Mouse (Mus musculus) forebrain, embryonic 16.5 days (tissue): ENCODE measurements around the gene Adck1. TPM values are rescaled to one million over a fixed set of nuclear protein-coding genes. Genes with fewer than 3 reads are reported as not detected.
"Not testable (repeated sequence)": the region's sequence is repeated elsewhere in the genome, so short reads cannot be mapped to it uniquely, and the experiment has no call there.

Experiments used
- ATAC-seq: fragments of 200-750 bp; cut with Nextera tagmentation; 2 replicates; pipeline ENCODE4 v1.8.0; 2017; ENCODE audit warnings: mild to moderate bottlenecking, moderate library complexity
- H3K27ac ChIP-seq: fragments of 300-500 bp; sonication (generic); 2 replicates; pipeline ENCODE4 v1.5.1; 2014; ENCODE audit warnings: low read length, control low read depth
- H3K27me3 ChIP-seq: fragments of 300-500 bp; sonication (generic); replicated peaks from 2 replicates; pipeline ENCODE4 v1.6.1; 2014; ENCODE audit warnings: low read length; ENCODE audit not compliant: control insufficient read depth, insufficient read depth
- H3K36me3 ChIP-seq: fragments of 300-500 bp; sonication (generic); 2 replicates; pipeline ENCODE4 v1.6.1; 2014; ENCODE audit not compliant: control insufficient read depth, insufficient read depth
- H3K4me1 ChIP-seq: fragments of 300-500 bp; sonication (generic); replicated peaks from 2 replicates; pipeline ENCODE4 v1.6.1; 2014; ENCODE audit warnings: low read length; ENCODE audit not compliant: control insufficient read depth, insufficient read depth
- H3K4me2 ChIP-seq: fragments of 300-500 bp; sonication (generic); 2 replicates; pipeline ENCODE4 v1.6.1; 2014; ENCODE audit warnings: mild to moderate bottlenecking, low read length, control low read depth
- H3K4me3 ChIP-seq: fragments of 300-500 bp; sonication (generic); replicated peaks from 2 replicates; pipeline ENCODE4 v1.5.1; 2014; ENCODE audit warnings: mild to moderate bottlenecking, low read length, control low read depth
- H3K9ac ChIP-seq: fragments of 300-500 bp; sonication (generic); replicated peaks from 2 replicates; pipeline ENCODE4 v1.6.1; 2014; ENCODE audit warnings: low read depth, low read length, control low read depth
- H3K9me3 ChIP-seq: fragments of 300-500 bp; sonication (generic); 2 replicates; pipeline ENCODE4 v1.6.1; 2016; ENCODE audit warnings: low read length; ENCODE audit not compliant: control insufficient read depth
- WGBS: fragments of 180-500 bp; shearing (Covaris S2); extraction: QIAGEN DNeasy Blood & Tissue Kit; methylation state at CpG from one replicate; pipeline ENCODE4 v1.1.7; 2014; 5-methylcytosine and 5-hydroxymethylcytosine counted together
- polyA plus RNA-seq: library from polyadenylated mRNA; unstranded; fragments of >200 nt; fragmentation: Nextera tagmentation; extraction: Ambion mirVana; gene quantifications from 2 replicates; pipeline ENCODE4 v1.2.1, GENCODE M21; 2015

Gene Adck1
- 36.4 and 39.4 TPM in 2 replicates for polyA plus RNA-seq

DNA sequence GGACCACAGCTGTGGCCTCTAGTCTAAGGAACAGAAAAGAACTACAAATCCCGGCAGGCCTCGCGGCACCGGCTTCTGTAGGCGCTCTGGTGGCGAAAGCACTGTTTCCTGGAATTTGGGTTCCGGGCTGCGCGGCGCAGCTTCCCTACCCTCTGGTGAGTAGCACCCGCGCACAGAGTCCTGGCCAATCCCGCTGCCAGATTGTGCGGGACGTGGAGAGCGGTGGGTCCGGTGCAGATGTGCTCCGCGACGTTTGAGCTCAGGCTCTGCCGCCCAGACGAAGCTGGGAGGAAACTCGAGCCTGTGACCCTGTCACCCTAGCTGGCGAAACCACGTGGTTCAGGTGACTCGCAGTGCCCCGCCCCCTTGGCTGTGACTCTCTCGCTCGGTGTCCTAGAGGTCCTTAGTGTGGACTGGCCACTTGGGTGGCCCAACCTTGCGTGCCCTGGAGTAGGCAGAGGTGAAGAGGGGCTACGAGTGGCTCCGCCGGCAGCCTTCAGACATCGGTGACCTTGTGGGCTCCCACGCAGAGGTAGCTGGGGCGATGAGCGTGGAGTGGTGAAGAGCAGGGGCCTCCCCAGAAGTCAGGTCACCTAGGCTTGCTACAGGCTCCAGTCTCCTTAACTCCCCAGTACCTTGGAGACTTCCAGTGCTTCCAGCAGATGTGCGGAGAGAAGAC lies at the start of gene Adck1:
TSS of gene Adck1 (plus strand) at position 114 of the 679 bp plus-strand sequence.
- peak within 1 kb of the TSS; percentile 92 for H3K4me3 ChIP-seq
- peak within 1 kb of the TSS; percentile 81 for H3K9ac ChIP-seq
- peaks cover 7% of the 10 kb centered on the region for H3K4me1 ChIP-seq
- no peaks in the 10 kb centered on the region for H3K9me3 ChIP-seq
- H3K27ac ChIP-seq = peak within 1 kb of the TSS; percentile 61; the same call in 1 of the 2 replicates
- H3K4me2 ChIP-seq = peak within 1 kb of the TSS; percentile 90
- WGBS = under 1% methylated on average over 38 of the region's 38 CpGs
- peak; percentile 98 for ATAC-seq
- H3K27me3 ChIP-seq = no peaks in the 10 kb centered on the region
- no peaks in the 10 kb centered on the region for H3K36me3 ChIP-seq

DNA sequence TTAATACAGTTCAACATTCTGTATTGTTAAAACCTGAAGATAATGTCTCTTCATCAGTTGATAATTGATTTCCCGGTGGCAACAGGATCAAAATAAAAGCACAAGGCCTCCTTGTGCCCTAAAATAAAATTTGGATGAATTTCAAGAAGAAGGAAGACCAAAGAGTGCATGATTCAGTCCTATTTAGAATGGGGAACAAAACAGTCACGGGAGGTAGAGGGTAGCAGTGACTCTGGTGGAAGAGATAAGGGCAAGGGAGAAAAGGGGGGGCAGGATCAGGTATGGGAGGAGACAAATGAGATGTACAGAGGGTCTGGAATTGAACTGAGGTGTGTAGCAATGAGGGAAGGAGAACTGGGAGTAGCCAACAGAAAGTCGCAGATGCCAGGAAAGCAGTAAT lies 45.8 kb upstream of the Adck1 start:
- ATAC-seq = no peak
- H3K27ac ChIP-seq = no peak overlapping the region
- WGBS = 72% methylated on average over 3 of the region's 3 CpGs
- H3K4me3 ChIP-seq = no peak overlapping the region
- H3K4me1 ChIP-seq = no peaks in the 10 kb centered on the region
- H3K4me2 ChIP-seq = no peak overlapping the region
- H3K27me3 ChIP-seq = no peaks in the 10 kb centered on the region
- no peaks in the 10 kb centered on the region for H3K36me3 ChIP-seq
- H3K9ac ChIP-seq = no peak overlapping the region
- no peaks in the 10 kb centered on the region for H3K9me3 ChIP-seq

DNA sequence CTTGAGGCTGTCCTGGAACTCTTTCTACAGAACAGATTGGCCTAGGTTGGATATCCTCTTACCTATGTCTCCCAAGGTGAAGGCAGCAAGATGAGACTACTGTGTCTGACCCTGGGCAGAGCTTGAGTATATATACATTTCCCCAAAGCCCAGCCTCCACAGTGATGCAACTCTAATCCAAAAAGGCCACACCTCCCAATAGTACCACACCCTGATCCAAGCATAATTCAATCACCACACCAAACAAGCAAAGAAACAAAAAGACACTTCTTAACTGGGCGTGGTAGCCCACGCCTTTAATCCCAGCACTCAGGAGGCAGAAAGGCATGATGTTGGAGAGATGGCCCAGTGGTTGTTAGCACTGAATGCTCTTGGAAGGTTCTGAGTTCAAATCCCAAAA lies 36.4 kb upstream of the Adck1 start, which contains the start of gene Gm5039:
TSS of gene Gm5039 (minus strand) at position 101 of the 400 bp plus-strand sequence.
- H3K27me3 ChIP-seq, H3K36me3 ChIP-seq, H3K9me3 ChIP-seq, H3K4me3 ChIP-seq, ATAC-seq, H3K27ac ChIP-seq, H3K4me2 ChIP-seq, H3K4me1 ChIP-seq, H3K9ac ChIP-seq: not testable (repeated sequence)
- WGBS = 89% methylated on average over 2 of the region's 2 CpGs

DNA sequence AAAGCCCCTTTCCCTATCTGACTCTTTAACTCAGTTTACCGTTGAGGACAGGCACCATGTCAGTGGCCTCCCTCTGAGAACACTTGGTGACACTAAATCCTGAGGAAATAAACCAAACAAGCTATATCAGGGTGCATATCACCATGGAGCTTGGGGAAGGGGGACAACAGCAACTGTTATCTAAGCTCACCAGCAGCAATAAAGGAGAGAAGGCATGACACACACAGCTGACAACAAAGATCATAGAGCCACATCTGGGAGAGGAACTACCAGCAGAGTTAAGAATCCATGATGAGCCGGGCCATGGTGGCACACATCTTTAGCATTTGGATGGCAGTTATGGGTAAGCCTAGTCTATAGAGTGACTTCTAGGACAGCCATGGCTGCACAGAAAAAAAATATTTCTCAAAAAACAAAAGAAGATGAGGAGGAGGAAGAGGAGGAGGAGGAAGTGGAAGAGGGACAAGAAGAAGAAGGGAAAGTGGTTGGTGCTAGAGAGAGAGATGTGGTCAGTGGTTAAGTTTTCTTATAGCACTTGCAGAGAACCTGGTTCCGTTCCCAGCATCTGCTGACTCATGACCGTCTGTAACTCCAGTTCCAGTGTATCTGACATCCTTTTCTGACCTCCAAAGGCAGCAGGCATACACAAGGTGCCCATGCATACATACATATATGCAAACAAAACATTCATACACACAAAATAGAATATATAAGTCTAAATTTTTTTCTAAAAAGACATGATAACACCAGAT lies 23.5 kb upstream of the Adck1 start:
- not testable (repeated sequence) for H3K36me3 ChIP-seq, H3K9me3 ChIP-seq, H3K4me2 ChIP-seq, H3K4me1 ChIP-seq, H3K9ac ChIP-seq, H3K27me3 ChIP-seq, H3K27ac ChIP-seq, ATAC-seq, H3K4me3 ChIP-seq
- 80% methylated on average over 4 of the region's 4 CpGs for WGBS

DNA sequence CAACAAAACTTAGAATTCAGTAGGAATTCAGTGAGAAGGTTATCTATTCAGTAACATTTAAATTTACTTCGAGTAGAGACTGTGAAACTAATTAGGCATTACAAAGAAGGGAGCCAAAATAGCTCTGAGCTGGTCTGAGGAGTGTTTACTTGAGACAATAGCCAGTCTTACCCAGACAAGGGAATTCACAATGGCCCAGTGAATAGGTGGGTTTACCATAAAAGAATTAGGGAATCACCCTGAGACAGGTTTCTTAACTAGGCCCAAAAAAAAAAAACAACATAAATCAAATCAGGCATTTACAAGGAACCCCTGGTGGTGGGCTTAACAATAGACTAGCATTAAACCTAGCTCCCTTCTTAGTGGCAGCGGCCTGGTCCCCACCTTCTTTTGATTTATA lies 19.1 kb upstream of the Adck1 start:
- ATAC-seq, H3K27ac ChIP-seq, H3K27me3 ChIP-seq, H3K9me3 ChIP-seq, H3K9ac ChIP-seq, H3K4me1 ChIP-seq, H3K36me3 ChIP-seq, H3K4me2 ChIP-seq, H3K4me3 ChIP-seq: not testable (repeated sequence)
- 6% methylated on average over 2 of the region's 2 CpGs for WGBS

DNA sequence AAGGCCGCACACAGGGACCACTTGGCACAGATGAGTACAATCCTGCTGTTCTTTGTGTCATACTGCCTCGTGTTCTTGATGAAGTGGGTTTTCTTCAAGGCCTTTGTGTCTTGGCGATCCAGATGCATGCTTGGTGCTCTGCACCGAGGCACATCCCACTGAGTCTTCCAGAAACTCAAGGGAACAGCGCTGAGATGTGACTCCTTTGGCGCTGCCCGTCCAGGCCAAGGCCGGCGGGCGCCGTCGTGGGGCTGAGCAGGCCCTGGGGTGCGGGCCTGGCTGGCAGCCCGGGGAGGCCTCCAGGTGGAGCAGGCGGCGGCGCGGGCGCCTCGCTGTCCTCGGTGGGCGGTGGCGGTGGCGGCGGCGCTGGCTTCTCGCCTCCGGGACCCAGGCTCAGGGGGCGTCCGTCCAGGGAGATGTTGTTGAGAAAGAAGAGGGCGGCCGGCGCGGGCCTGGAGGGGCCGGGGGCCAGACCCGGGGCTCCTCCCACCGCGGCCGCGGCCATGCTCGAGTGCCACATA lies 6.1 kb upstream of the Adck1 start:
- Histone ChIP-seq H3K9me3 (no peaks in the 10 kb centered on the region), H3K36me3 (no peaks in the 10 kb centered on the region), H3K4me3 (peak overlapping the region; percentile 31), H3K9ac (peak overlapping the region; percentile 45), H3K4me1 (0 out of 2 replicates have a peak, but pooled peaks cover 3% of the 10 kb centered on the region), H3K4me2 (peak overlapping the region; percentile 47), H3K27ac (no peak overlapping the region), H3K27me3 (no peaks in the 10 kb centered on the region)
- WGBS = 14% methylated on average over 41 of the region's 41 CpGs
- peak; percentile 57 for ATAC-seq

DNA sequence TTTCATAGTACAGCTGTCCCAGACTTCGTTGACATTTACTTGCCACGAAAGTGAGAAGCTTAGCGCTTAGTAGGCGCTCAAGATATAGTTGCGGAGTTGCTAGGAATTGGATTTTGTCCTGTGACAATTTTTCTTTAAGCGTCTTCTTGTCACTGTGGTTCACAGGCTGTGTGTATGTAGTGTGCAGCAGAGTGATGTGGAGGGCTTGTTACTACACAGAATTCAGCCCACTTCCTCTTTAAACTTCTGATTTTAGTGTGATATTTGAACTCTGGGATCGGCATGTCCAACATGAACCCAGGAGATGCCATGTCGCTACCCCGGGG lies 729 bp downstream of the Adck1 start:
- Histone ChIP-seq H3K27me3 (no peaks in the 10 kb centered on the region), H3K27ac (no peak overlapping the region), H3K4me2 (peak overlapping the region; percentile 90), H3K9me3 (no peaks in the 10 kb centered on the region), H3K36me3 (no peaks in the 10 kb centered on the region), H3K4me1 (peaks cover 7% of the 10 kb centered on the region), H3K9ac (peak overlapping the region; percentile 81), H3K4me3 (peak overlapping the region; percentile 92)
- ATAC-seq = no peak
- 55% methylated on average over 9 of the region's 9 CpGs for WGBS

DNA sequence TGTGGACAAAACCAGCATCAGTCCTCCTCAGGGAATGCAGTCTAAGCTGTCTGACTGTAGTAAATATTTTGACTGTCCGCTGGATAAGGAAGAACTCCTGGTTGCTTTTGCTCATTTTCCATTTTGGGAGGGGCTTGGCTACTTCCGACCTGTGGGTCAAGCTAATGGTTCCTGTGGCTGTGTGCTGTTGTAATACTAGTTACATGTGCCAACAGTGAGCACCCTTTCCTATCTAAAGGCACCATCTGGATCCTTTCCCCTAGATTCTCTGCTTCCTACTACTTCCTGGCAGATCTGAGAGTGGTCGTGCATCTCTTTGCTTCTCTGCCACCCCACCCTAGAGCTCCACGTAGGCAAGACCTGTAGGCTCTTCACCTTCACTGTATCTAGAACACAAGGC lies 7.3 kb downstream of the Adck1 start:
- no peak overlapping the region for H3K4me3 ChIP-seq
- no peaks in the 10 kb centered on the region for H3K36me3 ChIP-seq
- H3K4me2 ChIP-seq = no peak overlapping the region
- H3K27ac ChIP-seq = no peak overlapping the region
- no peaks in the 10 kb centered on the region for H3K27me3 ChIP-seq
- 89% methylated on average over 4 of the region's 4 CpGs for WGBS
- no peak overlapping the region for H3K9ac ChIP-seq
- no peak for ATAC-seq
- H3K9me3 ChIP-seq = no peaks in the 10 kb centered on the region
- H3K4me1 ChIP-seq = no peaks in the 10 kb centered on the region

DNA sequence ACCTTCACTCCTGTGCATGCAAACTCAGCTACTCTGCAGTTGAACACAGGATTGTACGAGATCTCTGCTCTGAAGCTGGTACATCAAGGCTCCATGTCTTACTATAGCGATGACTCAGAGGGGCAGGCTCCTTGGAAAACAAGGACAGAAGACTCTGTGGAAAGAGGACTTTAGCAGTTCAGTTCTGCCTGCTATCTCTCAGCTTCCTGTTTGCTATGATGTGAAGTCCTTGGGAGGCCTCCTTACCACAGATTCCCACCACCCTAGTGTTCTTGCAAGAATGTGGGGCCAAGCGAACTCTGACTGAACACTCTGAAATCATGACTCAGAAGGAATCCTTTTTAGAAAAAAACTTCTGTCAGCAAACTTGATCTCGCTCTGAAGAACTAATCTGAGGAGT lies 8.3 kb downstream of the Adck1 start:
- H3K36me3 ChIP-seq = no peaks in the 10 kb centered on the region
- H3K4me2 ChIP-seq = no peak overlapping the region
- H3K4me3 ChIP-seq = no peak overlapping the region
- H3K9me3 ChIP-seq = no peaks in the 10 kb centered on the region
- no peak overlapping the region for H3K9ac ChIP-seq
- H3K4me1 ChIP-seq = no peaks in the 10 kb centered on the region
- WGBS = 86% methylated on average over 4 of the region's 4 CpGs
- no peak for ATAC-seq
- H3K27ac ChIP-seq = no peak overlapping the region
- H3K27me3 ChIP-seq = no peaks in the 10 kb centered on the region
